Mouse (Mus musculus): ENCODE measurements around the gene Klhl10.

DNA sequence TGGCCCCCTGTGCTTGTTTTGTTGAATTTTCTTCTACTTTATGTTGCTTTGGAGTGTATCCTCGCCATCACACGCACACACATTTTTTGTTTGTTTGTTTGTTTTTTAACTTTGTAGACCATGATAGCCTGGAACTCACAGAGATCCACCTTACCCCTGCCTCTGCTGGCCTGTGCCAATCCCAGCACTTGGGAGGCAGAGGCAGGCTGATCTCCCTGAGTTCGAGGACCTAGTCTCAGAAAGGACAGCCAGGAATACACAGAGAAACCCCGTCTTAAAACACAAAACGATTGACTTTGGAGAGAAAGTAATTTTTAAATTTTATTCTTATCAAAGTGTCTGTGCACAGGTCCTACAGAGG lies 31.2 kb downstream of the Klhl10 start:
- no peak for TF ChIP-seq CTCF (IDR thresholded peaks at IDR 0.05; ENCODE audit: low read depth)
- TF ChIP-seq EP300 (IDR thresholded peaks at IDR 0.05; ENCODE audit: low read depth), result no peak

All from heart, postnatal 0 days (tissue).